Mouse (Mus musculus) ES-E14 (cell line): ENCODE measurements around the gene Fars2.

Experiments
- CHD2 ChIP-seq: IDR thresholded peaks from 2 replicates; pipeline ENCODE4 v1.6.1; 2014; ENCODE audit warnings: mild to moderate bottlenecking, low read depth, low read length, inconsistent platforms
- HCFC1 ChIP-seq: IDR thresholded peaks from 2 replicates; pipeline ENCODE4 v1.6.1; 2012; ENCODE audit warnings: low read length, inconsistent platforms, borderline replicate concordance; ENCODE audit not compliant: insufficient read depth
- MAFK ChIP-seq: IDR thresholded peaks from 2 replicates; pipeline ENCODE4 v1.6.1; 2014; ENCODE audit warnings: mild to moderate bottlenecking, low read depth, low read length, inconsistent platforms; ENCODE audit not compliant: insufficient read depth
- ZC3H11A ChIP-seq: IDR thresholded peaks from 2 replicates; pipeline ENCODE4 v1.6.1; 2012; ENCODE audit warnings: low read depth, mild to moderate bottlenecking, inconsistent platforms, low read length, borderline replicate concordance
- ZNF384 ChIP-seq: IDR thresholded peaks from 2 replicates; pipeline ENCODE4 v1.6.1; 2012; ENCODE audit warnings: low read depth, low read length, inconsistent platforms

DNA sequence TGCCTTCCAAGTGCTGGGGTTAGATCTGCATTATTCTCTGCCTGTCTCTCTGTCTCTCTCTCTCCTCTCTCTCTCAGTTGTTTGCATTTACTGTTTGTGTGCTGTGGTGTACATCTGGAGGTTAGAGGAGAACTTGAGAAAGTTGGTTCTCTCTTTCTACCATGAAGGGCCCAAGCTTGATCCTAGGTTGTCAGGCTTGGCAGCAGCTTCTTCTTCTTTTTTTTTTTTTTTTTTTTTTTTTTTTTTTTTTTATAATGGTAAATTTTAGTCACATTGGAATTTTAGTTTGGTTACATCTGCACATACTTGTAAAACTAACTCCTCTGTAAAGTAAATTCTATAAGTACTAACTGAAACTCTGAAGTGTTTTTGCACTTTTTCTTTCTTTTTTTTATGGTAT is 3.4 kb downstream of the Fars2 start:
- TF ChIP-seq ZNF384 (no peak), CHD2 (no peak), HCFC1 (no peak), ZC3H11A (no peak), MAFK (no peak)
